Mouse (Mus musculus): ENCODE measurements around the gene Mpzl1.

DNA sequence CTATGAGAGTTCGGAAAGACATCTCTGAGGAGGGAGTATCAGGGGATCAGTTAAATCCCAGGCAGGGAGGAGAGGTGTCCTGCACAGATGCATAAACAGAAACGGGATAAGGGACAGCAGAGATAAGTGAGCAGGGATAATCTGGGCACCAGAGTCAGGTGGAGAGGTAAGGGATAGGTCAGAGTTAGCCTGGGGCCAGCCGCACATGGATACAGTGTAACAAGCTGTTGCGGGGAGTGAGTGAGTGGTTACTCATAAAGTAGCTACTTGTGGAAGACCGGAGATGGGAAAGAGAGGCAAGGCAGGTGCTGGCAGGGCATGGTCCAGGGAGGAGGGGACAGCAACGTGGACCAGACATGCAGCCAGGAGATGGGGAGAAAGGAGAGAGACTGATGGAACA is 35.7 kb upstream of the Mpzl1 start:
- TF ChIP-seq CTCF (conservative IDR thresholded peaks at IDR 0.05; ENCODE audit: low read length), result no peak
- no peak for TF ChIP-seq POU5F1 (IDR thresholded peaks at IDR 0.05; ENCODE audit: borderline replicate concordance, low read length)
- no peak for TF ChIP-seq NANOG (IDR thresholded peaks at IDR 0.05; ENCODE audit: borderline replicate concordance, low read length)
